14 mouse cellular contexts compared by ENCODE assay signal in genomic region chr7:68152458-68152857, GRCm38 (mm10).
A peak's percentile ranks its signal among the peaks of the same experiment; 100 is the strongest.
DNase-seq lines count a peak whose midpoint lies in the region; ATAC-seq lines count a peak whose summit lies in the region.
"Had no signal": no experiment of that assay in that cellular context is flagged by ENCODE, and none has a peak within 500 bp of the region (broad histone marks: within the 10 kb centered on the region; RNA-seq: fewer than 3 reads in every experiment).

No protein-coding gene starts in this region.

- peaks cover 87% of the 10 kb centered on the region for H3K4me1 ChIP-seq in heart, embryonic 10.5 days
- H3K4me1 ChIP-seq in kidney, embryonic 15.5 days: peaks cover 54% of the 10 kb centered on the region
- H3K4me1 ChIP-seq in embryonic facial prominence, embryonic 14.5 days (ENCODE audit: control insufficient read depth, insufficient read depth, low read length): peaks cover 54% of the 10 kb centered on the region
- 0 out of 2 replicates have a peak, but pooled peaks cover 4% of the 10 kb centered on the region for H3K4me1 ChIP-seq in stomach, embryonic 14.5 days (ENCODE audit: control insufficient read depth, insufficient read depth, low read length)

- H3K27ac ChIP-seq in heart, embryonic 10.5 days: peak overlapping the region; percentile 79
- peak overlapping the region; percentile 33; the same call in 1 of the 2 replicates for H3K27ac ChIP-seq in kidney, embryonic 15.5 days
- peak overlapping the region; percentile 59 for H3K27ac ChIP-seq in embryonic facial prominence, embryonic 14.5 days (replicated peaks; ENCODE audit: low read depth, low read length)
- peak overlapping the region; percentile 64; the same call in 1 of the 2 replicates for H3K27ac ChIP-seq in stomach, embryonic 14.5 days (ENCODE audit: low read length)
- H3K27ac ChIP-seq: hindbrain, postnatal 0 days had no signal

- no peak overlapping the region for H3K4me3 ChIP-seq in heart, embryonic 10.5 days
- no peak overlapping the region for H3K4me3 ChIP-seq in kidney, embryonic 15.5 days (replicated peaks)
- H3K4me3 ChIP-seq in embryonic facial prominence, embryonic 14.5 days (ENCODE audit: low read depth, low read length): no peak overlapping the region
- H3K4me3 ChIP-seq in stomach, embryonic 14.5 days (ENCODE audit: low read depth, low read length): no peak overlapping the region

- H3K9ac ChIP-seq in kidney, embryonic 15.5 days: no peak overlapping the region
- no peak overlapping the region for H3K9ac ChIP-seq in embryonic facial prominence, embryonic 14.5 days (ENCODE audit: low read depth, low read length)
- H3K9ac ChIP-seq in stomach, embryonic 14.5 days (replicated peaks; ENCODE audit: low read depth, low read length): no peak overlapping the region

- DNase-seq in heart, embryonic 10.5 days (ENCODE audit: low spot score): no peak
- DNase-seq in heart, postnatal 36 days: no peak
- DNase-seq in kidney, postnatal 36 days: no peak
- no peak for DNase-seq in embryonic facial prominence, embryonic 14.5 days (ENCODE audit: low spot score)
- DNase-seq in adrenal gland, postnatal 10 days: no peak
- DNase-seq in thymus, postnatal 14 days: no peak
- DNase-seq: cerebellum, adult 8-10 months; gastrocnemius, postnatal 36 days; kidney, postnatal 14 days; liver; lung, postnatal 10 days had no signal

- no peaks in the 10 kb centered on the region for H3K27me3 ChIP-seq in heart, embryonic 10.5 days (ENCODE audit: insufficient read depth, poor library complexity, severe bottlenecking)
- H3K27me3 ChIP-seq in kidney, embryonic 15.5 days: no peaks in the 10 kb centered on the region
- no peaks in the 10 kb centered on the region for H3K27me3 ChIP-seq in embryonic facial prominence, embryonic 14.5 days (replicated peaks; ENCODE audit: control insufficient read depth, insufficient read depth, low read length)
- no peaks in the 10 kb centered on the region for H3K27me3 ChIP-seq in stomach, embryonic 14.5 days (ENCODE audit: control insufficient read depth, insufficient read depth, low read length)

- H3K36me3 ChIP-seq in heart, embryonic 10.5 days: no peaks in the 10 kb centered on the region
- H3K36me3 ChIP-seq in kidney, embryonic 15.5 days: no peaks in the 10 kb centered on the region
- H3K36me3 ChIP-seq in embryonic facial prominence, embryonic 14.5 days (ENCODE audit: control insufficient read depth, insufficient read depth, low read length): no peaks in the 10 kb centered on the region
- H3K36me3 ChIP-seq in stomach, embryonic 14.5 days (ENCODE audit: control insufficient read depth, insufficient read depth, low read length): no peaks in the 10 kb centered on the region

- no peak for ATAC-seq in kidney, embryonic 15.5 days (replicated peaks; ENCODE audit: low FRiP score)
- ATAC-seq in embryonic facial prominence, embryonic 14.5 days (ENCODE audit: low read depth): no peak
- no peak for ATAC-seq in stomach, embryonic 14.5 days (ENCODE audit: insufficient number of reproducible peaks, insufficient read depth, low FRiP score, low read depth)
- ATAC-seq: hindbrain, postnatal 0 days had no signal

- WGBS in heart, embryonic 10.5 days: 89% methylated on average over 8 of the region's 8 CpGs
- 86% methylated on average over 8 of the region's 8 CpGs for WGBS in kidney, embryonic 15.5 days
- 79% methylated on average over 8 of the region's 8 CpGs for WGBS in embryonic facial prominence, embryonic 14.5 days
- 85% methylated on average over 8 of the region's 8 CpGs for WGBS in stomach, embryonic 14.5 days

- intact Hi-C loops in heart, postnatal 36 days (cut with DNase I): no loop called here

- no peaks in the 10 kb centered on the region for H3K9me3 ChIP-seq in heart, embryonic 10.5 days
- no peaks in the 10 kb centered on the region for H3K9me3 ChIP-seq in kidney, embryonic 15.5 days (replicated peaks)
- no peaks in the 10 kb centered on the region for H3K9me3 ChIP-seq in embryonic facial prominence, embryonic 14.5 days (ENCODE audit: control insufficient read depth, low read length)
- H3K9me3 ChIP-seq in stomach, embryonic 14.5 days (ENCODE audit: control insufficient read depth, low read depth, low read length): no peaks in the 10 kb centered on the region

- no peak overlapping the region for H3K4me2 ChIP-seq in kidney, embryonic 15.5 days
- no peak overlapping the region for H3K4me2 ChIP-seq in embryonic facial prominence, embryonic 14.5 days (ENCODE audit: low read depth, low read length)
- H3K4me2 ChIP-seq in stomach, embryonic 14.5 days (replicated peaks; ENCODE audit: low read depth, low read length): no peak overlapping the region
